Mouse (Mus musculus): Measurements from ENCODE around the gene Rdh9.
"Not testable (repeated sequence)": the region's sequence is repeated elsewhere in the genome, so short reads cannot be mapped to it uniquely, and the experiment has no call there.

Rdh9 gene

GRCm38 (mm10) chr10:127755770-127756468 is 20.3 kb upstream of the Rdh9 start:
- DNase-seq (ENCODE audit: low spot score in 2 of 2) = no peak

GRCm38 (mm10) chr10:127759181-127760110 is 16.7 kb upstream of the Rdh9 start, which contains the start of the genes Rdh1 and Rdh16f1:
Gene Rdh1, plus strand, starts transcription at chr10:127759721.
Gene Rdh16f1, plus strand, starts transcription at chr10:127759787.
- DNase-seq (ENCODE audit: low spot score in 2 of 2) = no peak

GRCm38 (mm10) chr10:127762926-127763325 is 13.3 kb upstream of the Rdh9 start:
- DNase-seq (ENCODE audit: low spot score in 2 of 2) = peak in 1 of 2 experiments; percentile 2

GRCm38 (mm10) chr10:127763914-127764680 is 12.1 kb upstream of the Rdh9 start:
- DNase-seq (ENCODE audit: low spot score in 2 of 2) = no peak

GRCm38 (mm10) chr10:127766564-127766963 is 9.6 kb upstream of the Rdh9 start:
- DNase-seq (ENCODE audit: low spot score in 2 of 2) = no peak

GRCm38 (mm10) chr10:127782321-127782720 is 6.1 kb downstream of the Rdh9 start:
- DNase-seq (ENCODE audit: low spot score in 2 of 2) = not testable (repeated sequence)

GRCm38 (mm10) chr10:127785411-127785810 is 9.2 kb downstream of the Rdh9 start:
- DNase-seq (ENCODE audit: low spot score in 2 of 2) = not testable (repeated sequence)

- DNase-seq (ENCODE audit: low spot score in 2 of 2) = no peak
These were observed 23.1 kb downstream of the Rdh9 start for GRCm38 (mm10) chr10:127799295-127799694.

- no peak for DNase-seq (ENCODE audit: low spot score in 2 of 2)
These were observed 24.7 kb downstream of the Rdh9 start, which contains the start of gene Rdh16 for GRCm38 (mm10) chr10:127800891-127801290. Gene Rdh16, plus strand, starts transcription at chr10:127801152.

- DNase-seq (ENCODE audit: low spot score in 2 of 2) = no peak
These were observed 25.4 kb downstream of the Rdh9 start for GRCm38 (mm10) chr10:127801612-127802011.

GRCm38 (mm10) chr10:127802236-127802635 is 26.1 kb downstream of the Rdh9 start:
- DNase-seq (ENCODE audit: low spot score in 2 of 2) = no peak

- no peak for DNase-seq (ENCODE audit: low spot score in 2 of 2)
These were observed 28.2 kb downstream of the Rdh9 start for GRCm38 (mm10) chr10:127804416-127804815.

GRCm38 (mm10) chr10:127815888-127816287 is 39.7 kb downstream of the Rdh9 start:
- no peak for DNase-seq (ENCODE audit: low spot score in 2 of 2)

- DNase-seq (ENCODE audit: low spot score in 2 of 2) = not testable (repeated sequence)
These were observed 41.2 kb downstream of the Rdh9 start for GRCm38 (mm10) chr10:127817268-127817910.

- DNase-seq (ENCODE audit: low spot score in 2 of 2) = not testable (repeated sequence)
These were observed 45.6 kb downstream of the Rdh9 start for GRCm38 (mm10) chr10:127821806-127822205.

GRCm38 (mm10) chr10:127825386-127825785 is 49.2 kb downstream of the Rdh9 start:
- no peak for DNase-seq (ENCODE audit: low spot score in 2 of 2)

- DNase-seq (ENCODE audit: low spot score in 2 of 2) = no peak
These were observed 52.9 kb downstream of the Rdh9 start for GRCm38 (mm10) chr10:127829121-127829520.

GRCm38 (mm10) chr10:127834186-127834585 is 58.0 kb downstream of the Rdh9 start:
- not testable (repeated sequence) for DNase-seq (ENCODE audit: low spot score in 2 of 2)

- no peak for DNase-seq (ENCODE audit: low spot score in 2 of 2)
These were observed 59.1 kb downstream of the Rdh9 start for GRCm38 (mm10) chr10:127835292-127835691.

- not testable (repeated sequence) for DNase-seq (ENCODE audit: low spot score in 2 of 2)
These were observed 61.6 kb downstream of the Rdh9 start for GRCm38 (mm10) chr10:127837793-127838192.

- DNase-seq (ENCODE audit: low spot score in 2 of 2) = no peak
These were observed 62.4 kb downstream of the Rdh9 start for GRCm38 (mm10) chr10:127838539-127838938.
